Mouse (Mus musculus): ENCODE measurements around the gene Limk1. TPM values are rescaled to one million over a fixed set of nuclear protein-coding genes. Genes with fewer than 3 reads are reported as not detected.
"Not testable (repeated sequence)": the region's sequence is repeated elsewhere in the genome, so short reads cannot be mapped to it uniquely, and the experiment has no call there.

Gene Limk1
- total RNA-seq, 2 experiments from 2014 or later: 8.4 to 11.4 TPM

DNA sequence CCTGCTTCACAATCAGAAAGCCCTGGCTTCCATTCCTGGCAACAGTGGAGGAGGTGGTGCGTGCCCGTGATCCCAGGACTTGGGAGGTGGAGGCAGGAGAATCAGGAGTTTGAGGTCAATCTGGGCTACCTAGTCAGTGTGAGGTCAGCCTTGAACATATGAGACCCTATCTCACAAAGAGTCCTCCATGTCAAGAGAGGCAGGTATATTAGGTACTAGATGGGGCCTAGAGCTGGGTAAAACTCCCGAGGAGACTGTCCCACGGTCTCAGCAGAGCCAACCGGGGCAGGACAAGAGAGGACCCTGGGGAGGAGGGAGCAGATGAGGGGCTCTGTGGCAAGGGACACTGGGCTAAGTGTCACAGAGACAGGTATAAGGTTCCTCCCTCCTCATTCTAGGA lies 10.9 kb downstream of the Limk1 start:
- no peak for DNase-seq

DNA sequence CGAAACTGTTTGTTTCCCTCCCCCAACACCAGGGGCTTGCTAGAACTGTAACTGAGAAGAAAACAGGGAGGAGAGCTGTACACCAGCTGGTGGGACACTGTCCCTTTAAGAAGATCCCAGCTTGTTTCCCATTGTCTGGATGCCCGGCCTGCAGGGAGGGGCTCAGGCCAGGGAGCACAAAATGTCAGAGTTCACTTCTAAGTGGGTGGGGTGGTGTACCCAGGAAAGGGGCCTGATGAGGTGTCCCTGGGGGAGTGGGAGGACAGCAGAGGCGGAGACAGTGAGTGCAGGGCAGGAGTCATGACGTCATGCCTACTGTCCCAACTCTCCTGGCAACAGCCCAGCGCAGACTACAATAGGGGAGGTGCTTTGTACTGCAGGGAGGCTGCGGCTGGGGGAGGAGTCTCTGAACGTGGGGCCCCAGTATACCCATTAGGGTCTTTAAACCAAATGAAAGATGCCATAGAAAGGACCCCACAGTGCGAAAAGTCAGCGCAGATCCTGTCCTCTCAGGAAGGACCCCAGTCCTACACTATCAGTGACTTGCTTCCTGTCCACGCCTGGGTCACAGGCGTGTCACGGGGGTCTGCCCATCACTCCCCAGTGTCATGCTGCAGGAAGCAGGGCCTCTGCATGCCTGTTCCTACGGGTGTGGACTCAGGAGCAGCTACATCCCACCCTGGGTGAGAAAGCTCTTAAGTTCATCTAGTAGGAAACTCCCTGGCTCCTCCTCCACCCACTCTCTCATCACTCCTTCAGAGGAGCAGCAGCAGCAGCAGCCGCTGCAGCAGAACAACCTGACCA lies 12.2 kb downstream of the Limk1 start:
- peak; percentile 75 for DNase-seq

DNA sequence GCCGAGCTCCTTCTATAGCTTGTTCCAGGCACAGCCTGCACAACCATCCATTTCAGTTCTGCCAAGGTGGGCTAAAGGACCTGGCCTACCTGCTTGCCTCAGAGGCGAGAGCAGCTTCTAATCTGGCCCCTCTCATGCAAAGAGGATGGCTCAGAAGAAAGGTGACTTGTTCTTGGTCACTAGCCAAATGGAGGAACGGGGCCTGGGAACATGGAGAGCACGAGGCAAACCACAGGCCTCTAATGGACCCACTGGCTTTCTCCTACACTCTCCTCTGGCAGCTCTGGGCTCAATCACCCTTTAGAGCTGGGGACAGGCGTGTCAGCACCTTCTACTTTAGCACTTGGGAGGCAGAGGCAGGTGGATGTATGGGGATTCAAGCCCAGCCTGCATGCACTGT lies 13.4 kb downstream of the Limk1 start:
- no peak for DNase-seq

DNA sequence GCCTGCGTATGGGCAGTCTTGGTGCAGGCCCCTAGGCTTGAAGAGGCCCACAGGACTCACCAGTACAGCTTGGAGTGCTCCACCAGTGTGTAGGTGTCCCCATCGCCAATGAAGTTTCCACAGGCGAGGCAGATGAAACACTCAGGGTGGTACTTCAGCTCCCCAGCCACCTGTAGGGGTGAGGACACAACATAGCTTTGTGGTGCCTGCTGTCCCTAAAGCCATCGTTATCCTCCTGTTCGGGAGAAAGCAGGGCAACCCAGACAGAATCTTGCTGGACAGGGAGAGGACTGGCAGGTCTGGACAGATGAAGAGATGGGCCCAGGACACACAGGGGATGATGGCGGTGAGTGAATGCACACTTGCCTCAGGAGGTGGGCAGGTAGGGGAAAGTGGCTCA lies 15.8 kb downstream of the Limk1 start:
- DNase-seq: no peak

DNA sequence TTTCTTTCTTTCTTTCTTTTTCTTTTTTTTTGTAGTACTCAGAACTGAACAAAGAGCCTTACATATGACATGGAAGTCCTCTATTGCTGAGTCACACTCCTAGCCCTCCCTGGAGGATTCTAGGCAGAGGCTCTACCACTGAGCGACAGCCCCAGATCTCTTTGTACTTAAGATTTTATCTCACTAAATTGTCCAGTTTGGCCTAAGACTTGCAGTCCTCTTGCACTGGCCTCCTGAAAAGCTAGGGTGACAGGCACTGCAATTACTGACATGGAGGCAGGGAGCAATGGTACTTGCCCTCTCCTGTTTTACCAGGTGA lies 16.2 kb downstream of the Limk1 start:
- DNase-seq: no peak

DNA sequence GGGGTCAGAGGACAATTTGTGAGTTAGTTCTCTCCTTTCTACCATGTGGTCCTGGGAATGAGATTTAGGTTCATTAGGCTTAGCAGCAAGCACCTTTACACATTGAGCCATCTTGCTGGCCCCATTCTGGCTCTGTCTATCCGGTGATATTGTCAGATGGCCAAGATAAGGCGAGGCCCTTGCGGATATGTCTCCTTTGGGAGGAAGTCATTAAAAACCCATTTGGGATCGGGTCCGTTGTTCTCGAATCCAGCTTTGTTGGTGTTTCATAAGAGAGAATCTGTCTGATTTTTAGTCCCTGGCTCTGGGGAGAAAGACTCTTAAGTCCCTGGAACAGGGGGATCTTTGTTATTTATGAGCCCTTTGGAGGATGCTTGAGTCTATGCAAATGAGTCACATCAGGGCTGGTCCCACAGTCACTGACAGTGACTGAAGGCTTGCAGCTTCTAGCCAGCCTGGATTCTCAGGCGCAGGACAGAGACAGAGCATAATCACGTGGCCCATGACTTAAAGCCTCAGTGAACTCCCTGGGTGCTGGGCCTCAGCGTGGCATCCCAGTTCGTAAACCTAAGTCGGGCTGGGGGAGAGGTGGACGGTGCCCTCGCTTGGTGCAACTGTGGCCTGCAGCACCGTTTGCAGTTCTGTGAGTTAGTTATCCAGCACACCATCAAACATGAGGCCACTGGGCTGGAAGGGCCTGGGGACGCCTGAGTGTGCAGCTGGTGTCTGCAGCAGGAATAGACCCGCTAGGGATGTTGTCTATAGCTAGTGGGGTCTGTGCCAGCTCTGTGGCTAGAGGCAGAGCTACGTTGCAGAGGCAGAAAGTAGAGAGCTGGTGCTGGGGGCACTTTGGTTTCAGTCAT lies 16.8 kb downstream of the Limk1 start:
- no peak for DNase-seq

DNA sequence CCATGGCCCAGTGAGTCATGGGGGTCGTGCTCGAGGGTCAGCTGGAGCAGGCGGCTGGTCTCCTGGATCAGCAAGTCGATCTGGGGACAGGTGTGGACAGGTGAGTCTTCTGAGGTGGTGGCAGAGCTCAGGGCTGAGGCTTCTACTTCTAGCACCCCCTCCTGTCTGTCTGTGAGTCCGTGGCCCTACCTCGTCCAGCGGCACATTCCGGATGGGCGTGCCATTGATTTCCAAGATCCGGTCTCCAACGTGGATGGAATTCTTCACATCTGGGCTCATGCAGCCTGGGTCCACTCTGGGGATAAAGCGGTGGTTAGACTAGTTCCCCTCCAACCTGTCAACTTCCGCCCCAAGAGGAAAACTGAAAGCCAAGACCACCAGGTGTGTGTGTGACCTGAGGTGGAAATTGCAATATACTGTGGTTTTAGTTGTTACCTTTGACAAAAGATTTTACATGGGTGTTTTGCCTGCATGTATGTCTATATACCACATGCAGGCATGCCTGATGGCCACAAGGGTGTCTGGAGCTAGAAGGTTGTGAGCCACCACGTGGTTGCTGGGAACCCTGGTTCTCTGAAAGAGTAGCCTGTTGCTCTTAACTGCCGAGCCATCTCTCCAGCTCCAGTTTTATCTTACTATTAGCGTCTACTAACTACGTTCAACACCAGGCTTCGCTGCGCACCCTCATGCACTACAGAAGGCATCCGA lies 19.2 kb downstream of the Limk1 start:
- DNase-seq: no peak

DNA sequence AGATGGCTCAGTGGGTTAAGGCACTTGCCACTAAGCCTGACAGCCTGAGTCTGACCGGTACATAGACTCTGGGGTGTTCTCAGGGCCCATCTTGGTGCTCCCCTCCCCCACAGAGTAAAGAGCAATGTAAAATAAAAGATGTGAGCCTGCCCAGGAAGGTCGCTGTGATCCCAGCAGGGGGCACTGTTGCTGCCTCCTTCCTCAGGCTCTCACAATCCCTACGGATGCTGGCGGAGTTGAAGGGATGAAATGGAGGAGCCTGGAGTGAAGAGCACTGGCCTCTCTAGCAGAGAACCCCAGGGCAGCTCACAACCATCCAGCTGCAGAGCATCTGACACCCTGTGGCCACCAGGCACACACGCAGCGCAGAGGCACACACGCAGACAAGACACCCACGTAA lies 19.9 kb downstream of the Limk1 start:
- peak; percentile 51 for DNase-seq

DNA sequence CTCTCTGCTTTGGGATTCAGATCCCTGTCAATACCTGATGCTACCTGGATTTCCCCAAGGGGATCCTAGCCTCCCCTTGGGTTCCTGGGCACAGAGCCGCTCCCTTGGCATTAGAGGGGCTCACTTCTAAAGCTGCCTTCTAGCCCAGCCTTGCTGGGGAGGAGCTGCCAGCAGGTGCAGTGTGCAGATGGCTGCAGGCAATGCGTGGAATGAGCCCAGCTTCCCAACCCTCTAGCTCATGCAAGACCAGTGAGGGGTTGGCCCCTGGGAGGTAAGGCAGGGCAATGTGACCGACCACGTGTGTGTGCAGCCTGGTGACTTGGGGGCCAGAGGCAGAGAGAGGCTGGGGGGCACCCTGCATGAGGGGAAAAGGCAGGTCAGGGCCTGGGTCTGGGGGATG lies 31.7 kb downstream of the Limk1 start:
- no peak for DNase-seq

DNA sequence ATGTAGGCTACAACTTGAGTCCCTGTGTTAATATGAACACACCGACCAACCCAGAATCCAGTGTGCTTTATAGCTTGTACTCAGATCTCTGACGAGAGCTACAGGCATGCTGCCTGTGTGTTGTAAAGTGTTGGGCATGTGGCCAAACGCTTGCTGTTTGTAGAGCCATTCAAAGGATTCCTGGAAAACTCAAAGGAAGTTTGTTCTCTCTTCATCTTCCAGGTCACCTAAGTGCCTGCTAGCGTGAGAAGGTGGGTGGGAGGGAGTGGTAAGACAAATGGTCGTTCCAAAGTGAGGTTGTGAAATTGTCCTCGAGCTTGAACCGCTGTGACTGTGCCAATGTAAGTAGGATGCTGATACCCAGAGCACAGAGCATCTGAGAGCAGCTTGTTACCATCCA lies 36.4 kb downstream of the Limk1 start:
- no peak for DNase-seq

DNA sequence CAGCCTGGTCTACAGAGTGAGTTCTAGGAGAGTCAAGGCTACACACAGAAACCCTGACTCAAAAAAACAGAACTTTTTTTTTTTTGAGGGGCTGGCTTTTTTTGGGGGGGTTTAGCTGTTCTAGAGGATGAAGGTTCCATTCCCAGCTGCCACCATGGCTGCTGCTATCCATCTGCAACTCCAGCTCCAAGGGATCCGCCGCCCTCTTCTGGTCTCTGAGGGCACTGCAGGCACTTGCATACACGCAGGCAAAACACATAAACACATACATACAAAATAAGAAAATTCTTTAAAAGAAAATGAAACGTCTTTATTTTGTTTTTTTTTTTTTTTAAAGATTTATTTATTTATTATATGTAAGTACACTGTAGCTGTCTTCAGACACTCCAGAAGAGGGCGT lies 37.5 kb downstream of the Limk1 start:
- DNase-seq: peak; percentile 52

DNA sequence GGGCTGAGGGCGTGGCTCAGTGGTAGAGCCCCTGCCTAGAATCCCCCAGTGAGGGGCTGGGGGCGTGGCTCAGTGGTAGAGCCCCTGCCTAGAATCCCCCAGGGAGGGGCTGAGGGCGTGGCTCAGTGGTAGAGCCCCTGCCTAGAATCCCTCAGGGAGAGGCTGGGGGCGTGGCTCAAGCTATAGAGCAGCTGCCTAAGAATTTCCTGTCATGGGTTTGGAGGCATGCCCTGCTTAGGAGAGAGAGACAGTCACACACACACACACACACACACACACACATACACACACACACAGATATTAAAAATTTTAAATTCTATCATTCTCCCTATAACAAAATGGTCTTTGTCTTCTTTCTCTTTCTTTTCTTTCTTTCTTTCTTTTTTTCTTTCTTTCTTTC lies 39.4 kb downstream of the Limk1 start:
- not testable (repeated sequence) for DNase-seq

DNA sequence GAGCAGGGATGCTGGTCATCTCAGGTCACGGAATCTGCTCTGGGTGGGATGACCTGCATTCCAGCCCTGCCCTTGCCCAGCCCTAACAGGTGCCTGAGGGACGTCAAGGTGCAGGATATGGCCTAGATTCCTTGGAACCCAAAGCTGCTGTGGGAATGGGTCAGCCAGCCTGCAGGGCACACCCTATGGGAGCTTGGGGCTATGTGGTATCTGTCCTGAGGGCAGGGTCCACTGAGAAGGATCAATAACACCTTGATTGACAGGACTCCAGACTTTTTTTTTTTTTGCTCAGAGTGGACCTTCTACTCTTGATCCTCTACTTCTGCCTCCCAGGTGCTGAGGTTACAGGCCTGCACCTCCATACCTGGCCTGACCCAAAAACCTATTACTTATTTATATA lies 41.0 kb downstream of the Limk1 start:
- DNase-seq: no peak

DNA sequence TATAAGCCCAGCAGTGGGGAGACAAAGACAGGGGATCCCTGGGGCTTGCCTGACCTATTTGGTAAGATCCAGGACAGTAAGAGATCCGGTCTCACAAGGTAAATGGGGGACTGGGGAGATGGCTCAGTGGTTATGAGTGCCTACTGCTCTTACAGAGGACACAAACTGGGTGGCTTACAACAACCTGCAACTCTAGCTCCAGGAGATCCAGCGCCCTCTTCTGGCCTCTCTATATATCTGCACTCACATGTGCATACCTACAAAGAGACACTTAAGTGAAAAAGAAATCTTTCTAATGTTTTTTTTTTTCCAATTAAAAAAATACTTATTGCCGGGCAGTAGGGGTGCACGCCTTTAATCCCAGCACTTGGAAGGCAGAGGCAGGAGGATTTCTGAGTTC lies 41.9 kb downstream of the Limk1 start:
- no peak for DNase-seq

DNA sequence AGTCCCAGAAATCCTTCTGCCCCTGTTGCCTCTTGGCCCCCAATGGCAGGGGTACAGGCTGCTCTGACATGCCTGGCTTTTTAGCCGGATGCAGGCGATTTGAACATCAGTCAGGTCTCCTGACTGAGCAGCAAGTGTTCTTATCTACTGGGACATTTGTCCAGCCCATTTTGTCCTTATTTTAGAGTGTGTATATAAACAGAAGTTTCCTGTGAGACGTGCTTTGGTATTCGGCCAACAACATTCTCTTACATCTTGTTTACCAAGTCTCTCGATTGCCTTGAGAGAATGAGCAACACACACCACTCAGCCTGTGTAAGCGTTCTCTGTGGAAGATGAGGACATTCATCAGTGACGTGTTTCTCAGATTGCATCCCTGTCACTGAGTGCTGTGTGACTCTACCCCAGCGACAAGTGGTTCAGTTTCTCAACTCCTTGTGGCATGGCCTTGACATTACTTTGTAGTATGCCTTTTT lies 43.7 kb downstream of the Limk1 start:
- DNase-seq: no peak

DNA sequence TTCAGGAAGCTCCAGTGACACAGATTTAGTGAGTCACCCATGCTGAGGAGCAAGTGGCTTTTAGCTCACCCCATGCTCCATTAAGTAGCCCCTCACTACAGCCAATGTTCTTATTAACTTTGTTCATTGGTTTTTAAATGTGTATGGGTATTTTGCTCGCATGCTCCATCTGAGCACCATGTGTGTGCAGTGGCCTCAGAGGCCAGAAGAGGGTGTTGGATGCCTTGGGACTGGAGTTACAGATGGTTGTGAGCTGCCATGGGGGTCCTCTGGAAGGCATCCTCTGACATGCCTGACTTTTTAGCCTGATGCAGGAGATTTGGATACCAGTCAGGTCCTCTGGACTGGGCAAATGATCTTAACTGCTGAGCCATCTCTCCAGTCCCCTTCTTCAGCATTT lies 44.3 kb downstream of the Limk1 start:
- no peak for DNase-seq

DNA sequence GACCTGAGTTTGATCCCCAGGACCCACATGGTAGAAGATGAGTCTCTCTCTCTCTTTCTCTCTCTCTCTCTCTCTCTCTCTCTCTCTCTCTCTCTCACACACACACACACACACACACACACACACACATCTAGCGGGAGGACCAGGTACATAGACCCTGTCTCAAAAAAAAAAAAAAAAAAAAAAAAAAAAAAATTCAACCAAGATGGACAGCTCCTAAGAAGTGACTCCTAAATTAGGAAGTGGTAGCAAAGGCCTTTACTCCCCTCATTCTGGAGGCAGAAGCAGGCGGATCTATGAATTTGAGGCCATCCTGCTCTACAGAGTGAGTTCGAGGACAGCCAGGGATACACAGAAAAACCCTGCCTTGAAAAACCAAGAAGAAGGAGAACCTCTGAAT lies 48.0 kb downstream of the Limk1 start:
- no peak for DNase-seq

DNA sequence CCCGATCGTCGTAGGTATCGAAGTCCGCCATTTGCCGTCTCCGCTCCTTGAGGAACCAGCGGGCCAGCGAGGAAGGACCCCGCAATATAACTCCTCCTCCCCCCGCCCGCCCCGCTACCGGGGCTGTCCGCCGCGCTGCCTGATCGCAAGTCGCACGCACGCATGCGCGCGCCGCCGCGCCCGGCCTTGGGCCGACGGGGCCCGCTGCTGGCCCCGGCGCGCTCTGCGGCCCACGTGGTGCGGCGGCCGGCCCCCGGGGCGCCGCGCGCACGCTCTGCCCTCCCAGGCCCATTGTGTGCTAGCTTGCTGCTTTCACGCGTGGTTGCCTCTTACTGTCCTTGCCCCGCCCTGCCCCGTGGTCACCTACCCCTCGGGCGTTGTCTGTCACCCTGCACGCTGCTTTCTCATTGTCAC lies 49.1 kb downstream of the Limk1 start, which contains the start of gene Eif4h:
Gene Eif4h (minus strand): TSS at position 222 of the 414 bp plus-strand sequence.
- DNase-seq: peak; percentile 98

DNA sequence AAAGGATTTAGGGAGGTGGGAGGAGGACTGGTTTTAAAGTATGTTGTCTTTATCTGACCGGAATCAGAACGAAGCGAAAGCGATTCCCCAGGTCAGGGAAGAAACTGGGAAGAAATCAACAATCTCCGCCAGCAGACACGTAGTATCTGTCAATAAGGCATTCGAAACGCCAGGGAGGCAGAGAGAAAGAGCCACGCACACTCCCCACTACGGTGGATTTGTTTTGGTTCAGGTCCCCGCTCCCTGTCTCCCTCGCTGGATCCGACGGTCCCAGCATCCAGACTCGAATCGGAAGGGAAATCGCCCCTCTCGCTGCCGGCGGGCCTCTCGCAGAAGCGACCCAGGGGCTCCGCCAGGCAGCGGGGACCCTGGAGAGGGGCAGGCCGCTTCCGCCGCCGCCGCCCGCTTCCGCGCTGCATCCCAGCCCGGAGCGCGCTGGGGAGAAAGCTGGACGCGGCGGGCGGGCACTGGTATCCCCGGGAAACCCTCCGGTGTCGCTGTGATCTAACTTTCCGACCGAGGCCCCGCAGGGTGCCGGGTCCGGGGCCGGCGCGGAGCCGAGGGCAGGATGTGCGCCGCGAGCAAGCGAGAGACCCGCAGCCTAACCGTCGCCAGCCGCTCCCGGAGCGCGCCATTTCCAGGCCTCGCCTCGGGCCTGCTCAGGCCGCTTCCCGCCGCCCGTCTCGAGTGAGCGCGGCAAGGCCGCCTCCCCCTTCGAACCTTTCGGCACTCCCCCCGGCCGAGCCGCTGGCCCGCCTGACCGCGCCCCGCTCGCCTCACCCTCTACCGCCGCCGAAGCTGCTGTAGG lies 49.7 kb downstream of the Limk1 start:
- DNase-seq: no peak

DNA sequence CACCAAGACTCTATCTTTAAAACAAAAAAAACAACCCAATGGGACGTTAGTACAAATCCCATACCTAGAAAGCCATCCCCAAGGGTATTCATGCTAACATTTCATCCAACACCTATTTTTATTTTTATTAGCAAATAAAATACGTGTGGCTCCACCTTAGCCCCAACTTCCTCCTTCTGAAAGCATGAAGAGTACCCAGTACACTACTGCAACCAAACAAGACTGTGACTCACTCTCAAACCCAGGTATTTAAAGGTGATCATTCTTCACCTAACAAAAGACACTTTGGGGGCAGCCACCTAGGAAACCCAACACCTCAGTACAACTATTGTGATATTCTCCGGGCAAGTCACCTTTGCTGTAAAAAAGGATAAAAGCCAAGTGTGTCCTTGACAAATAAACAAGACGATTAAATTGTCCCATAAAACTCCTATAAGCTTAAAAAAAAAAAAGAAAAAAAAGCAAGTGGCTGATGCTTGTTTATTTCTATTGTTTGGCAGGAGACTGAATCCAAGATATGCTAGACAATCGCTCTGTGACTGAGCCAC lies 50.5 kb downstream of the Limk1 start:
- DNase-seq: no peak

DNA sequence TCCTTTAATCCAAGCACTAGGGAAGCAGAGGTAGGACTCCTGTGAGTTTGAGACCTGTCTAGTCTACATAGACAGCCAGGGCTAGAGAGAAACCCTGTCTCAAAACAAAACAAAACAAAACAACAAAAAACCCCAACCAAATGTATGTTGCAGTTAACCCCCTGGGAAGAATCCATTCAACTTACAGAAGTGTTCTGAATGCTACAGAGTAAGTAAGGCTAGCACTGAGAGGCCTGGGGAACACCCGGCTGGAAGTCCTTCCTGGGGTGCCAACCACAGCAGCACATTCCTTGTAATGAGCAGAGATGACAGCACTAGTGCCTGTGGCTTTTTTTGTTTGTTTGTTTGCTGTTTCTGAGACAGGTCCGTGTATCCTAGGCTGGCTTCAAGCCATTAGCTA lies 55.6 kb downstream of the Limk1 start:
- no peak for DNase-seq

DNA sequence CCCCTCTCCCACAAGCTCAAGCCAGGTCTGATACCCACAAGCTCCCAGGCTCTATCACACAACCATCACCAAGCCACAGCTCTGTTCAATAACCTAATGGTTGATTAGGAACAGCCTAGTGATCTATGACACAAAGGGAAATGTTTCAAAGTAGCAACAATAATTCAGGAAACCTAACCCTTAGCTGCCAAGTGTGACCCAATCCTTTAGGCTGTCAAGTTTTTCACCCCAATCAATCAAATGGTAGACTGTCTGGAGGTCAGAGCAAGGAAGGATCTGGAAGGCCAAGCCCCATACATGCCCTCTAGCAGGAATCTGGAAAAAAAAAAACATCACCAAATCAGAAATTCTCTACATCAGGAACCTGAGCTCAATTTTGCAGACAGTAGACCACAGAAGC lies 57.6 kb downstream of the Limk1 start:
- DNase-seq: no peak

Data from gastrocnemius, postnatal 10 days (tissue).